Mouse (Mus musculus) midbrain, embryonic 14.5 days (tissue): ENCODE measurements at regions not wholly inside any gene's neighbourhood (a gene's known extent, or its start where the extent isn't known, plus 50 kb on each side); places are given as distances from the start of the nearest gene placed in this dataset.

Source experiments
- ATAC-seq: fragments of 200-750 bp; cut with Nextera tagmentation; 2 replicates; pipeline ENCODE4 v1.8.0; 2017; ENCODE audit warnings: moderate number of reproducible peaks, moderate library complexity; ENCODE audit not compliant: low FRiP score, low TSS enrichment
- DNase-seq: peaks from one replicate; pipeline ENCODE4 v3.0.0-alpha.2; 2015
- H3K27ac ChIP-seq: fragments of 300-500 bp; sonication (generic); replicated peaks from 2 replicates; pipeline ENCODE4 v1.5.1; 2014; ENCODE audit warnings: mild to moderate bottlenecking, low read depth, low read length, moderate library complexity
- H3K27me3 ChIP-seq: fragments of 300-500 bp; sonication (generic); 2 replicates; pipeline ENCODE4 v1.6.1; 2014; ENCODE audit warnings: low read length, control low read depth, mixed read lengths; ENCODE audit not compliant: control insufficient read depth, insufficient read depth
- H3K36me3 ChIP-seq: fragments of 300-500 bp; sonication (generic); 2 replicates; pipeline ENCODE4 v1.6.1; 2014; ENCODE audit warnings: low read length, control low read depth; ENCODE audit not compliant: control insufficient read depth, insufficient read depth
- H3K4me1 ChIP-seq: fragments of 300-500 bp; sonication (generic); 2 replicates; pipeline ENCODE4 v1.6.1; 2014; ENCODE audit warnings: mild to moderate bottlenecking, antibody characterized with exemption, low read length, control low read depth; ENCODE audit not compliant: control insufficient read depth, insufficient read depth
- H3K4me2 ChIP-seq: fragments of 300-500 bp; sonication (generic); 2 replicates; pipeline ENCODE4 v1.6.1; 2014; ENCODE audit warnings: mild to moderate bottlenecking, low read length, moderate library complexity
- H3K4me3 ChIP-seq: fragments of 300-500 bp; sonication (generic); replicated peaks from 2 replicates; pipeline ENCODE4 v1.5.1; 2014; ENCODE audit warnings: low read depth, low read length
- H3K9ac ChIP-seq: fragments of 300-500 bp; sonication (generic); replicated peaks from 2 replicates; pipeline ENCODE4 v1.6.1; 2014; ENCODE audit warnings: mild to moderate bottlenecking, low read length, moderate library complexity
- H3K9me3 ChIP-seq: fragments of 300-500 bp; sonication (generic); 2 replicates; pipeline ENCODE4 v1.6.1; 2016; ENCODE audit warnings: low read length, control low read depth, mixed read lengths; ENCODE audit not compliant: control insufficient read depth
- WGBS: fragments of 180-500 bp; shearing (Covaris S2); extraction: QIAGEN DNeasy Blood & Tissue Kit; methylation state at CpG from one replicate; pipeline ENCODE4 v1.1.7; 2014; 5-methylcytosine and 5-hydroxymethylcytosine counted together

DNA sequence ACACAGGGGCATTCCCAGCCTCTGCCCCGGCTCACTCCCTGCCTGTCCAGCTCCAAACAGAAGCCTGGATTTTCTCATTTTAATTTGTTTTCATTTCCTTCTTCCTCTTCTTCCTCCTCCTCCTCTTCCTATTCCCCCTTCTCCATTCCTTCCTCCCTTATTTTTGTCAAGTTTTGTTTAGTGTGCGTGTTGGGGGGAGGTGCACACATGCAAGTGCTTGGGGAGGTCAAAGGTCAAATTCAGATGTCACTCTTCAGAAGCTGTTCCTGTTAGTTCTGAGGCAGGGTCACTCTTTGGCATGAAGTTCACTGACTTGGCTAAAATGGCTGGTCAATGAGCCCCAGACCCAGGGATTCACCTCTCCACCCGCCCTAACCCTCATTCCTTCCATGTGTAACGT is 85.1 kb downstream of the Micall2 start:
- H3K9me3 ChIP-seq = no peaks in the 10 kb centered on the region
- ATAC-seq (no peak), DNase-seq (no peak)
- H3K27me3 ChIP-seq = no peaks in the 10 kb centered on the region
- no peak overlapping the region for H3K27ac ChIP-seq
- WGBS = 41% methylated on average over 4 of the region's 4 CpGs
- no peaks in the 10 kb centered on the region for H3K36me3 ChIP-seq
- no peaks in the 10 kb centered on the region for H3K4me1 ChIP-seq
- H3K4me2 ChIP-seq = no peak overlapping the region
- H3K9ac ChIP-seq = no peak overlapping the region
- no peak overlapping the region for H3K4me3 ChIP-seq
